Mouse (Mus musculus) Patski (cell line): ENCODE measurements at regions not wholly inside any gene's neighbourhood (a gene's known extent, or its start where the extent isn't known, plus 50 kb on each side); places are given as distances from the start of the nearest gene placed in this dataset.

ENCODE experiments used
- ATAC-seq: fragments of 100-300 bp; one replicate; pipeline ENCODE4 v1.8.0; 2021
- CTCF ChIA-PET: fragments of 350-600 bp; sonication (Branson Sonifier 250); formaldehyde crosslinking; loops from one replicate; lab custom pipeline; 2022; ENCODE audit warnings: inconsistent platforms; lab: Charles Lee
- POLR2A ChIA-PET: fragments of 350-600 bp; sonication (Branson Sonifier 250); formaldehyde crosslinking; loops from one replicate; lab custom pipeline; 2022; ENCODE audit warnings: antibody characterized with exemption, inconsistent platforms; lab: Charles Lee
- DNase-seq: peaks from one replicate; pipeline ENCODE4 v3.0.0-alpha.2; 2011; ENCODE audit warnings: low read depth, low spot score
- H3K27me3 ChIP-seq: fragments of 371-371 bp; one replicate; pipeline ENCODE4 v1.5.1; 2021
- CTCF ChIP-seq: fragments of 100-300 bp; IDR thresholded peaks from one replicate; pipeline ENCODE4 v1.5.1; 2021
- in situ Hi-C: fragments of 300-500 bp; cut with MboI; formaldehyde crosslinking; loops from 3 replicates; pipeline ENCODE4 v1.11.1; 2018; ENCODE audit warnings: low pct_unique_long_range_greater_than_20kb, mixed read lengths

DNA sequence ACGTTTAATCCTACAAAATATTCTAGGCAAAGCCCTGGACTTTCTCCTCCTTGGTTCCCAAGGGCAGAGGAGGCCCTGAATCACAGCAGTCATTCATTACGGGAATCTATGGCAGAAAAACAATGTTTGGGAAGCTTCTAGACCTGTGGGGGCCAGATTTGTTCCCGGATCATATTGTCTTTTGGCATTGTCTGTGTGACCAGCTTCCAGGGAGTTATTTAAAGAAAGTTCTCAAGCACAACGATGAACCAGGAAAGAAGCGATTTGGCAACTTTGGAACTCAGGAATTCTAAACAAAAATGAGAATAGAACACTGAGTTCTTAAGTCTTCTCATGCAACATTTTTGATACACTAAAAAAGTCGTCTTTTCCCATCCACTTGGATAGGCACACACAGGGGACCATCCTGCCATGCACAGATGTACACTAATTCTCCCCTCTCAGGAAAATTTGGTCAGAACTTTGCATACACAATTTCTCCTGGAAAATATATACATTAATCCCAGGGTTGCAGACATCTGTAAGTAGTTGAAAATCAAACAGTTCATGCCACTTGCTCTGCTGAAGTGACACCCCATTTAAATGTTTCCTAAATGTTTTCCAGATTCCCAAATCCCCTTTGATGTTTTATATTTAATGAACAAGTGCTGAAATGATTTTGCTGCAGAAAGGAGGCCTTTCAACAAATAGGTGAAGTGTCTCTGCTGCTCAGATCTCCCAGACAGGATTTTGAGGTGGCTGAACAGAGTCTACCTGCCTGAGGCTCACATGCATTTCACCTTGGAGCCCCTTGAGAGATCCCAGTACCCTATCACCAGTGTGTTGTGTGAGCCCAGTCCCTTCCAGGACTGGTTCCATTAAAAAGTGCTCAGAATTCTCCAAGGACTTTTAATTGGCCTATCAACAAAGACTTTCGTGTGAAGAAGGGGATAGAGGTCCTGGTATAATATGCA, 548.9 kb upstream of the Nrp1 start:
- no peak for ATAC-seq
- CTCF ChIA-PET, result no interaction called here
- in situ Hi-C loops, result no loop called here
- H3K27me3 ChIP-seq, result no peaks in the 10 kb centered on the region
- no peak for DNase-seq
- TF ChIP-seq CTCF, result no peak
- POLR2A ChIA-PET, result no interaction called here

DNA sequence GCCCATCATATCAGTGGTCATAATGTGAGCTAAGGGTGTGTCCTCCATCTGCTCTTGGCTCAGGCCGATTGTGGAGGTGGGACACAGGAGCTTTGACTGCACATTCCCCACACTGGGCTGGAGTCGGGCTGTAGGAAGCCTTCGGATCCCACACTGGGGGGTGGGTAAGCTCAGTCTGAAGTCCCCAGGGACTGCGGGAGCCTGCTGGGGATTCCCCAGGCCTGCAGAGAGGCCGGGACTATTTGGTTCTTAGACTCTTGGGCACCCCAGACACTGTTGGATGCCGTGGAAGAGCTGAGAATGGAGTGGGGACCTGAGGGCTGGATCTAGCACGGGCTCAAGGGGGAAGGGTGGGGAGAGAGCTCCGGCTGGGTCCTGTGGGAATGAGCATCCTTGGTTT, 547.1 kb upstream of the Nrp1 start:
- ATAC-seq, result no peak
- in situ Hi-C loops, result no loop called here
- DNase-seq, result no peak
- no peaks in the 10 kb centered on the region for H3K27me3 ChIP-seq
- ChIA-PET POLR2A (no interaction called here), CTCF (no interaction called here)
- TF ChIP-seq CTCF, result no peak

DNA sequence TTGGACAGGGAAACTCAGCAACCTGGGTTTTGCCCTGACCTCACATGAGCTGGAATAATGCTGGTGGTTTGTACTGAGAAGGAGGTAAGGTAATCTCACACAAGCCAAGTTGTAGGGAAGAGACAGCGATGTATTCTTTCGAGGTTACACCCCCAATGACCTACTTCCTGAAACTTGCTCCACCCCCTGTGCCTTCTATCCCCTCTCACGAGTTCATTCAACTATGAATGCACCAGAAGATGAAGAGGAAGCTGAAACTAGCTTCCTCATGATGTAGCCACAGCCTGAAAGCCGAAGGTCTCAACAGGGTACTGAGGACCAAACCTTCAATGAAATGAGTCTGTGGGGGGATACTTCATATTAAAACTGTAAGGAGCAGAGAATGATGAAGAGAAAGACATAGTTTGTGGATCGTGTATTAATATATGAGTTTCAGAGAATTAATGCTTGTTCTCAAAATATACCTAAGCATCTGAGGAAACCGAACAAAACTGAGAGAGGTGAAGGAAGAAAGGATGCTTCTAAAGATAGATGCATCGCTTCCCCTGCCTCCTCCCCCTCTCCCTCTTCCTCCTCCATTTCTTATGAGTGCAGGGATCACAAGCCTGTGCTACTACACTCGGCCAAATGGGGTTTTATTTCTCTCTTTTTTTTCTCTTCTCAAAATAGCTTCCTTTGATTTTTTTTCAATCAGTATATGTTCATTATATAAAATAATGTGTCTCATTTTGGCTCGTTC, 543.5 kb upstream of the Nrp1 start:
- no peak for TF ChIP-seq CTCF
- ATAC-seq (no peak), DNase-seq (no peak)
- no peaks in the 10 kb centered on the region for H3K27me3 ChIP-seq
- ChIA-PET POLR2A (no interaction called here), CTCF (interaction anchor here (0.8 kb wide), 1 partner anchor 549 kb away, joined by 3 read pairs; no protein-coding TSS in a partner anchor)
- in situ Hi-C loops, result no loop called here

GRCm38 (mm10) chr8:127820741-127821170, 537.6 kb upstream of the Nrp1 start:
- POLR2A ChIA-PET, result interaction anchor here (0.7 kb wide), 2 partner anchors 93 to 577 kb away, joined by 3 to 6 read pairs; no protein-coding TSS in a partner anchor
- CTCF ChIA-PET, result interaction anchor here (1.4 kb wide), 2 partner anchors 13 to 17 kb away, joined by 3 to 5 read pairs; no protein-coding TSS in a partner anchor
- TF ChIP-seq CTCF, result no peak
- H3K27me3 ChIP-seq, result no peaks in the 10 kb centered on the region
- DNase-seq (peak; percentile 51), ATAC-seq (peak; percentile 17)
- in situ Hi-C loops, result no loop called here

DNA sequence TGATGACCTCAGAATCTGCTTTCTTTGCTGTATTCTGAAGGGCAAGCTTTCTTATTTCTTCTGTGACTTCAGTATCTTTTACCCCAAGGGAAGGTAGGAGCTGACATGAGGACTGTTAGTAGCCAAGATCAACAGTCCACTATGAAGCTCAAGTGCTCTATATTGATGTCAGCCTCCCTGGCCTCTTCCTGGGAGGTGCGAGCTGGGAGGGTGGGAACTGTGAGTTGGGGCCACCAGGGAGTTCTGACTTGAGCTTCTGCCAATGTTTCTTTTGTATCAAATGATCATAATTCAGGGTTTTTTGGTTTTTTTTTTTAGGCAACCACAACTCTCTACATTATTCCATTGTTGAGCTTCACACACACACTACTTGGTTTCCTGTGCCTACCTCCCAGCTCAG, 536.8 kb upstream of the Nrp1 start:
- CTCF ChIA-PET, result interaction anchor here (0.7 to 1.4 kb wide), 3 partner anchors 9 to 107 kb away, joined by 3 to 5 read pairs (median 3); no protein-coding TSS in a partner anchor

GRCm38 (mm10) chr8:127825041-127825440, 533.4 kb upstream of the Nrp1 start:
- no peak for DNase-seq
- no peak for TF ChIP-seq CTCF
- no peak for ATAC-seq
- in situ Hi-C loops, result no loop called here
- no peaks in the 10 kb centered on the region for H3K27me3 ChIP-seq
- POLR2A ChIA-PET, result no interaction called here
- CTCF ChIA-PET, result no interaction called here

More for the DNA sequence above, 536.8 kb upstream of the Nrp1 start:
- ATAC-seq (no peak), DNase-seq (no peak)
- POLR2A ChIA-PET, result interaction anchor here (0.7 kb wide), 2 partner anchors 92 to 576 kb away, joined by 3 to 6 read pairs; no protein-coding TSS in a partner anchor
- H3K27me3 ChIP-seq, result no peaks in the 10 kb centered on the region
- TF ChIP-seq CTCF, result no peak
- in situ Hi-C loops, result no loop called here

DNA sequence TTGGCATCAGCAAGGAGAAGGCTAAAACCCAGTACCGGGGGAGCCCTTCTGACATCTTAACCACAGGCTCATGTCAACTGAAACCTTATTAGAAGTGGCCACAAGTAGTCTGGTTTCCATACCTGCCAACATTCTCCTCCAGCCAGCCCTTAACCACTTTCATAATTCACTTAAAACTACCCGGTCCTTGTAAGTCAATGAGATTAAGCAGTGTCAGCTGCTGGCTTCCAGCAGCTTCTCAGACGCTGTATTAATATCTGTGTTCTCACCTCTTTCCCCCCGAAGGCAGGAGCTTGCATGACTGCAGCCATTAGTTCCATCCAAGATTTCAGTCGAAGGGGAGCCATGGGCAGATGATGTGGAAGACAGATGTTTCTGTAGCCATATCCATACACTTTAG, 530.6 kb upstream of the Nrp1 start:
- TF ChIP-seq CTCF, result no peak
- DNase-seq, result no peak
- ChIA-PET POLR2A (no interaction called here), CTCF (no interaction called here)
- H3K27me3 ChIP-seq, result no peaks in the 10 kb centered on the region
- in situ Hi-C loops, result no loop called here
- no peak for ATAC-seq

DNA sequence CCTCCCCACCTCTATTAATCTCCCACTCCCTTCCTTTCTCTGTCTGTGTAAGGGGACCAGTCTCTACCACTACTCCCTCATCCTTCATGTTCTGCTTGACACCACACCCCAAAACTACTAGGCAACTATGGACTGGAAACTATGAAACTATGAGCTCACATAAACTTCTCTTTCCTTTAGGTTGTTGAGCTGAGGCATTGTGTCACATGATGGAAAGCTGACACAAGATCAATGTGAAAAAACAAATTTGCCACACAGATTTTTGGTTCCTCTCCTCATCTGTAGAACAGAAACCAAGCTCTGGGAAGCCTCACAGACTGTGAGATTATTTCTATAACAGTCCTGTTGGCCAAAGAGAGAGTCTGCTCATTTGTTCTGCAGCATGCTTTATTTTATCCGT, 528.7 kb upstream of the Nrp1 start:
- no peaks in the 10 kb centered on the region for H3K27me3 ChIP-seq
- POLR2A ChIA-PET, result no interaction called here
- no peak for TF ChIP-seq CTCF
- CTCF ChIA-PET, result interaction anchor here (1.0 to 1.2 kb wide), 3 partner anchors 9 to 27 kb away, joined by 3 to 5 read pairs (median 3); no protein-coding TSS in a partner anchor
- DNase-seq (no peak), ATAC-seq (no peak)
- in situ Hi-C loops, result no loop called here

GRCm38 (mm10) chr8:127834006-127834405, 524.4 kb upstream of the Nrp1 start:
- in situ Hi-C loops, result no loop called here
- TF ChIP-seq CTCF, result no peak
- no peak for ATAC-seq
- no peak for DNase-seq
- ChIA-PET CTCF (interaction anchor here (1.4 kb wide), 1 partner anchor 13 kb away, joined by 3 read pairs; no protein-coding TSS in a partner anchor), POLR2A (no interaction called here)
- H3K27me3 ChIP-seq, result no peaks in the 10 kb centered on the region

- no peaks in the 10 kb centered on the region for H3K27me3 ChIP-seq
- TF ChIP-seq CTCF, result peak; percentile 20
- in situ Hi-C loops, result loop anchor here (5.0 kb wide), 2 partner anchors 521 to 656 kb away; partner anchors contain the start of gene Nrp1
- no peak for DNase-seq
- ChIA-PET POLR2A (no interaction called here), CTCF (interaction anchor here (1.0 kb wide), 1 partner anchor 13 kb away, joined by 3 read pairs; no protein-coding TSS in a partner anchor)
- no peak for ATAC-seq
Measured at GRCm38 (mm10) chr8:127836410-127837206, 521.8 kb upstream of the Nrp1 start.
